Mouse (Mus musculus) lung, postnatal 10 days (tissue): ENCODE measurements at regions not wholly inside any gene's neighbourhood (a gene's known extent, or its start where the extent isn't known, plus 50 kb on each side); places are given as distances from the start of the nearest gene placed in this dataset.
"Not testable (repeated sequence)": the region's sequence is repeated elsewhere in the genome, so short reads cannot be mapped to it uniquely, and the experiment has no call there.

ENCODE experiments used
- DNase-seq: peaks from one replicate; pipeline ENCODE4 v3.0.0; 2021

- DNase-seq = no peak
These were observed 215.3 kb downstream of the 3100002H09Rik start for GRCm38 (mm10) chr4:124395069-124395965.

- DNase-seq = no peak
These were observed 217.0 kb downstream of the 3100002H09Rik start for GRCm38 (mm10) chr4:124393595-124393994.

- no peak for DNase-seq
These were observed 221.5 kb downstream of the 3100002H09Rik start for GRCm38 (mm10) chr4:124389067-124389466.

- DNase-seq = no peak
These were observed 225.2 kb downstream of the 3100002H09Rik start for GRCm38 (mm10) chr4:124385106-124386055.

GRCm38 (mm10) chr4:124376504-124376903, 234.1 kb downstream of the 3100002H09Rik start:
- no peak for DNase-seq

GRCm38 (mm10) chr4:124375581-124375980, 235.0 kb downstream of the 3100002H09Rik start:
- no peak for DNase-seq

- DNase-seq = no peak
These were observed 241.8 kb downstream of the 3100002H09Rik start for GRCm38 (mm10) chr4:124368831-124369230.

GRCm38 (mm10) chr4:124368085-124368484, 242.5 kb downstream of the 3100002H09Rik start:
- no peak for DNase-seq

GRCm38 (mm10) chr4:124360578-124360908, 250.1 kb downstream of the 3100002H09Rik start:
- DNase-seq = no peak

- no peak for DNase-seq
These were observed 250.7 kb downstream of the 3100002H09Rik start for GRCm38 (mm10) chr4:124359707-124360577.

- DNase-seq = not testable (repeated sequence)
These were observed 252.1 kb downstream of the 3100002H09Rik start for GRCm38 (mm10) chr4:124358456-124358855.

GRCm38 (mm10) chr4:124350361-124350760, 260.2 kb downstream of the 3100002H09Rik start:
- no peak for DNase-seq

GRCm38 (mm10) chr4:124349610-124350295, 260.9 kb downstream of the 3100002H09Rik start:
- no peak for DNase-seq

GRCm38 (mm10) chr4:124349055-124349454, 261.5 kb downstream of the 3100002H09Rik start:
- DNase-seq = no peak

- no peak for DNase-seq
These were observed 270.5 kb downstream of the 3100002H09Rik start for GRCm38 (mm10) chr4:124340073-124340472.

GRCm38 (mm10) chr4:124335726-124336125, 274.9 kb downstream of the 3100002H09Rik start:
- DNase-seq = no peak

- no peak for DNase-seq
These were observed 277.6 kb downstream of the 3100002H09Rik start for GRCm38 (mm10) chr4:124332974-124333373.

GRCm38 (mm10) chr4:124332416-124332815, 278.2 kb downstream of the 3100002H09Rik start:
- DNase-seq = no peak

- no peak for DNase-seq
These were observed 281.4 kb downstream of the 3100002H09Rik start for GRCm38 (mm10) chr4:124329107-124329771.

- DNase-seq = no peak
These were observed 284.3 kb downstream of the 3100002H09Rik start for GRCm38 (mm10) chr4:124326301-124326700.

- no peak for DNase-seq
These were observed 287.0 kb downstream of the 3100002H09Rik start for GRCm38 (mm10) chr4:124323589-124323988.
